In the genomic region with DNA sequence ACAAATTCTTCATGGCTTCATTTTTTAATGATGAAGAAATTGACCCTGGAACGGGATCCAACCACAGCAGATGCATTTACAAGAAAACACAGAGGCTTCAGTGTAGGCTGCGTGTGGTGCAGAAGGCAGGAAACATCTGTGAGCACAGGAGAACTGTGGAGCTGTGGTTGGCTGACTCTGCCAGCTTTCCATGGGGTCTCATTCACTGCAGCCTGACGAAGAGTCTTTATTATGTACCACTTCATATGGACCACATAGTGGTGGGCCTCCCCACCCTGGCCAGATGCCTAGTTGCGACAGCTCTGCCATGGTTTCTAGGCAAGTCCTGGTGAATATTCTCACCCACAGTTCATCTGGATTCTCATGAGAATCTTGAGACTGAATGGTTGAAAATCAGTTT, we compare ENCODE assay signal across 11 mouse cellular contexts.
A peak's percentile ranks its signal among the peaks of the same experiment; 100 is the strongest.
DNase-seq lines count a peak whose midpoint lies in the region; ATAC-seq lines count a peak whose summit lies in the region.
"Had no signal": no experiment of that assay in that cellular context is flagged by ENCODE, and none has a peak within 500 bp of the region (broad histone marks: within the 10 kb centered on the region; RNA-seq: fewer than 3 reads in every experiment).

No protein-coding gene starts in this region.

- no peak overlapping the region for H3K4me3 ChIP-seq in lung, embryonic 16.5 days (ENCODE audit: low read length)
- H3K4me3 ChIP-seq in forebrain, embryonic 14.5 days (ENCODE audit: low read depth, low read length): no peak overlapping the region
- no peak overlapping the region for H3K4me3 ChIP-seq in kidney, embryonic 16.5 days (ENCODE audit: low read length)

- no peaks in the 10 kb centered on the region for H3K36me3 ChIP-seq in lung, embryonic 16.5 days (ENCODE audit: control insufficient read depth, insufficient read depth, low read length)
- no peaks in the 10 kb centered on the region for H3K36me3 ChIP-seq in forebrain, embryonic 14.5 days (ENCODE audit: control insufficient read depth, insufficient read depth, low read length)
- H3K36me3 ChIP-seq in kidney, embryonic 16.5 days (ENCODE audit: insufficient read depth, low read length): no peaks in the 10 kb centered on the region

- H3K9ac ChIP-seq in lung, embryonic 16.5 days (ENCODE audit: low read length): no peak overlapping the region
- H3K9ac ChIP-seq in forebrain, embryonic 14.5 days (ENCODE audit: low read length): no peak overlapping the region
- no peak overlapping the region for H3K9ac ChIP-seq in kidney, embryonic 16.5 days (replicated peaks; ENCODE audit: low read length)

- no peak overlapping the region for H3K27ac ChIP-seq in lung, embryonic 16.5 days (ENCODE audit: low read length)
- H3K27ac ChIP-seq in forebrain, embryonic 14.5 days (ENCODE audit: low read depth, low read length): no peak overlapping the region
- H3K27ac ChIP-seq in kidney, embryonic 16.5 days (ENCODE audit: low read length): no peak overlapping the region

- H3K27me3 ChIP-seq in lung, embryonic 16.5 days (ENCODE audit: control insufficient read depth, insufficient read depth, low read depth, low read length): no peaks in the 10 kb centered on the region
- no peaks in the 10 kb centered on the region for H3K27me3 ChIP-seq in forebrain, embryonic 14.5 days (replicated peaks; ENCODE audit: control insufficient read depth, insufficient read depth, low read length)
- H3K27me3 ChIP-seq in kidney, embryonic 16.5 days (ENCODE audit: insufficient read depth, low read length): no peaks in the 10 kb centered on the region

- peak; percentile 96 for ATAC-seq in lung, embryonic 16.5 days (ENCODE audit: low read depth)
- peak; percentile 65 for ATAC-seq in granulocyte monocyte progenitor cell, adult 5-6 weeks (replicated peaks; ENCODE audit: poor library complexity, severe bottlenecking)
- no peak for ATAC-seq in forebrain, embryonic 14.5 days
- no peak for ATAC-seq in kidney, embryonic 16.5 days (ENCODE audit: low FRiP score, low TSS enrichment)

- peak; percentile 3 for DNase-seq in gastrocnemius, postnatal 10 days
- DNase-seq in gastrocnemius, postnatal 36 days: no peak
- no peak for DNase-seq in lung, postnatal 14 days
- peak; percentile 2 for DNase-seq in lung, postnatal 36 days
- DNase-seq in forebrain, embryonic 14.5 days (ENCODE audit: low spot score): no peak
- DNase-seq: adrenal gland, postnatal 25 days; cerebellum, adult 11 months; kidney, adult 2 months had no signal

- H3K4me1 ChIP-seq in lung, embryonic 16.5 days (replicated peaks; ENCODE audit: control insufficient read depth, insufficient read depth, low read length): no peaks in the 10 kb centered on the region
- H3K4me1 ChIP-seq in forebrain, embryonic 14.5 days (ENCODE audit: control insufficient read depth, insufficient read depth, low read length): no peaks in the 10 kb centered on the region
- H3K4me1 ChIP-seq in kidney, embryonic 16.5 days (ENCODE audit: insufficient read depth, low read length): no peaks in the 10 kb centered on the region

- H3K9me3 ChIP-seq in lung, embryonic 16.5 days (ENCODE audit: control insufficient read depth, low read length): no peaks in the 10 kb centered on the region
- H3K9me3 ChIP-seq in forebrain, embryonic 14.5 days (replicated peaks; ENCODE audit: control insufficient read depth, low read length): no peaks in the 10 kb centered on the region
- H3K9me3 ChIP-seq in kidney, embryonic 16.5 days (ENCODE audit: low read length): no peaks in the 10 kb centered on the region

- intact Hi-C loops in gastrocnemius, postnatal 36 days (cut with DNase I): no loop called here

- 42% methylated on average over 4 of the region's 4 CpGs for WGBS in lung, embryonic 16.5 days
- 72% methylated on average over 4 of the region's 4 CpGs for WGBS in forebrain, embryonic 14.5 days
- 74% methylated on average over 4 of the region's 4 CpGs for WGBS in kidney, embryonic 16.5 days

- no peak overlapping the region for H3K4me2 ChIP-seq in lung, embryonic 16.5 days (ENCODE audit: low read depth, low read length)
- no peak overlapping the region for H3K4me2 ChIP-seq in forebrain, embryonic 14.5 days (ENCODE audit: low read length)
- no peak overlapping the region for H3K4me2 ChIP-seq in kidney, embryonic 16.5 days (replicated peaks; ENCODE audit: low read depth, low read length)

Comparison
In these comparisons a context has a peak if more than half of its experiments do, and no peak if none do; other contexts are left out.
1. DNase-seq: peak in gastrocnemius, postnatal 10 days (single experiment) and lung, postnatal 36 days (single experiment); none in gastrocnemius, postnatal 36 days (0 of 2), lung, postnatal 14 days (single experiment) and forebrain, embryonic 14.5 days (single experiment).
2. ATAC-seq: peak in lung, embryonic 16.5 days (single experiment) and granulocyte monocyte progenitor cell, adult 5-6 weeks (single experiment); none in forebrain, embryonic 14.5 days (single experiment) and kidney, embryonic 16.5 days (single experiment).